Mouse (Mus musculus): Measurements from ENCODE around the gene Smurf2.

The Smurf2 gene

DNA sequence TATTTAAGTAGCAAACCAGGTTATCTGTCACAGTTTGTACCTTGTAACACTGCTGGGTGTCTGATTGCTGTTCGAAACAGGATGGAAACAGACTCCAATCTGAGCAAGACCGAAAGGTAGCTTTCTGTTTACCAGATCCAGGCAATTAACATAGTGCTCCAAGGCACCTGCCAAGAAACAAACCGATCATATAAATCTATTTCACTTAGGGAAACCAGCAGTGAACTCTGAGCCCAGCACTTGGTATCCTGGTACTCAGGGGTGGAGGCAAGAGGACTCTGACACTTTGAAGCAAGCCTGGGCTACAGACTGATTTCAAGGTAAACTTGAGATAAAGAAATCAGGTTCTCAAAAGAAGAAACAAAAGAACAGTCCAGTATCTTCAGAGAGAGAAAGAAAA, 143.1 kb downstream of the Smurf2 start:
- no peak for DNase-seq (ENCODE audit: low read depth, low spot score)

- DNase-seq (ENCODE audit: low read depth, low spot score) = no peak
Observed at GRCm38 (mm10) chr11:106776960-106777359, 143.6 kb downstream of the Smurf2 start.

DNA sequence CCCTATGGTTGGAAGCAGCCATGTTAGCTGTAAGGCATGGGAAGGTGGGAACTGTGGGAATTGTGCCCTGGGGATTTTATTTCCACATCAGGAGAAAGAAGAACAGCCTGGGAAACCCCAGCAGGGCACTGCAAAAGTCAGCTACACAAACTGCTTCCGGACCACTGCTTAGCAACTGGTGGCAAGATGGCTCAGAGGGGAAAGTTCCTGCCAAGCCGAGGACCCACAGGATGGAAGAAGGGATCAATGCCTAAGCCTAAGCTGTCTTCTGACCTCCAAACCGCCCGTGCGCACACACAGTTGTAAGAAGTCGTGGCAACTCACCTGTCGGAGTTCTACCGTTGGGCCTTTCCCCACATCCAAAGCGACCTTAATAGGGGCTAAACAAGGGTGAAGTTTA, 147.5 kb downstream of the Smurf2 start:
- DNase-seq (ENCODE audit: low read depth, low spot score) = no peak

- DNase-seq (ENCODE audit: low read depth, low spot score) = no peak
Observed at GRCm38 (mm10) chr11:106770195-106770974, 150.1 kb downstream of the Smurf2 start.
